Mouse (Mus musculus) induced T-regulatory cell, adult 2 months (primary cell): Measurements from ENCODE around the gene Clic5.

Experiments used
- DNase-seq: peaks from one replicate; pipeline ENCODE4 v3.0.0-alpha.2; 2012; ENCODE audit warnings: low read depth

The Clic5 gene

GRCm38 (mm10) chr17:44188042-44188768 is at the start of gene Clic5:
TSS of gene Clic5 (plus strand) at chr17:44188584.
- peak; percentile 55 for DNase-seq

DNA sequence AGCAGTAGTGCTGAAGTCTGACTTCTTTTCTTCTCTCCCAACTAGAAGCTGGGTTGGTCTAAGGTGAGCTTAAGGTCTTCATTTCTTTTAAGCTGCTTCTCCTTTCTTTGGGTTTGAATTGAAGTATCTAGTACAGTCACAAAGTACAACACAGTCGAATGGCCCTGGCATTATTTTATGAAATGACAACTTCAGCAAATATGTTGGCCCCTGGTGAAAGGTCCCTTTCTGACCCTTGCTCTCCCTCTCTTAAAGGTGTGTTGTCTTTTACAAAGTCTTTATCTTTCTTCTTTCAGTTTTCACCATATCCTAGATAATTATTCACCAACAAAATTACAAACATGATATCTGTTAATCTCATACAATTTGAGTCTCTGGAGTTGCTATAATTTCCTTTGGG is 42.6 kb upstream of the Clic5 start:
- DNase-seq, result no peak

- no peak for DNase-seq
Measured at GRCm38 (mm10) chr17:44148109-44148846, 40.1 kb upstream of the Clic5 start.

GRCm38 (mm10) chr17:44151130-44151529 is 37.3 kb upstream of the Clic5 start:
- DNase-seq, result peak; percentile 46

- DNase-seq, result no peak
Measured at GRCm38 (mm10) chr17:44151889-44152288, 36.5 kb upstream of the Clic5 start.

GRCm38 (mm10) chr17:44153871-44154270 is 34.5 kb upstream of the Clic5 start:
- no peak for DNase-seq

DNA sequence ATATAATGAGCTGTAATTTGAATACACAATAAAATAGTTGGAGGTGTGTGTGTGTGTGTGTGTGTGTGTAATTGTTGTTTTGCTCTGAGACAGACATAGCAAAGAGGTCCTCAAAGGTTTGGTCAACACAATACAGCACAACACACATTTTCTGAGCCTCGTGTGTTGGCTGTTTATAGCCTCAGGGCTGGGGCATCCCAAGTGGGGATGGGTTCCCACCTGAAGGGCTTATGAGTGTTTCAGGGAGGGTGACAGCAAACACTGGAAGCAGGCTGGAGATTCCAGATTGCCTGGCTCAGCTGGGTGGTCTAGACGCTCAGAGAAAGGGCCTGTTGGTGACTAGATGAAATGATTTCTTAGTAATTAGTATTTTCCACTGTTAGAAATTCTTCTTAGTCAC is 33.2 kb upstream of the Clic5 start:
- DNase-seq, result no peak

GRCm38 (mm10) chr17:44158186-44158585 is 30.2 kb upstream of the Clic5 start:
- DNase-seq, result no peak

GRCm38 (mm10) chr17:44160449-44160848 is 27.9 kb upstream of the Clic5 start:
- no peak for DNase-seq

GRCm38 (mm10) chr17:44162514-44162913 is 25.9 kb upstream of the Clic5 start:
- DNase-seq, result no peak

DNA sequence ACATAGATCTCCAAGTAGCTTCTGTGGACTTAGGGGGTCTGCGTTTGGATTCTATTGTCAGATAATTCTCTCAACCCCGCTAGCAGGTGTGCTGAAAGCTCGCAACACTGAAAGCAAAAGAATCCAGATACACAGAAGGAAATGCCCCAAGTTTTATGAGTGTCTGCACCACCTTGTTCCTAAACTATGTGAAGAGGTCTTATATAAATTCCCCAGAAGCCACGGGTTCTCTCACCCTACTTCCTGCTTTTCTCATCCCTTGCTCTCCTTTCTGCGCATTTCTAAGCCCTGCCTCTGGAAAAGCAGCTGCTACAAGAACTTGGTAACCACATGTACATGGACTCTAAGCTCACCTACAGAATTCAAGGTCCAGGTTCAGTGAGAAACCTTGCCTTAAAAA is 25.4 kb upstream of the Clic5 start:
- DNase-seq, result no peak

DNA sequence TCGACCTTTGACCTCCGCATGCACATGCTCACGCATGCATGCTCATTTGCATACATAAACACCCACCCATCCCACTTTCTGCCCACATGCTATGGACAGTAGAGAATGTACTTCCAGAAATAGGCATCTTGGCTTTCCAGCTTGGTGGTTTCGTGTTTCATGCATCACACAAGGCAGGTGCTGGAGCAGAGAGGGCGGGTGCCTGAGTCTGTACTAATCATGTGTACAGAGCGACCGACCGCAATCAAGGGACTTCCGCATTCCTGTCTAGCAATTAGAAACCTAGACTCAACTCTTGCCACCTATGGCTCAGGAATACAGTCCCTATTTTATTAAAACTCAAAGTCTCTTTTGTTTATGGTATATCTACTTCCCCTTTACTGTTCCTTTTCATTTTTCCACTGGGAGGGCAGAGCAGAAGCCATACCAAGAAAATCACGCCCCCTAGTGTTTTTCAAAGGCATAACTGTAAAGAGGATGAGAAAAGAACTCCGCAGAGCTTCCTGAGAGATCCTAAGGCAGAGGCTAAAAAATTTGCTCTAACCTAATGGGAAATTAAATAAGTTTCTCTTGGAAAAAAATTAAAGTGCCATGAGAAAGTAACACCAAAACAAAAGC is 22.5 kb upstream of the Clic5 start:
- DNase-seq, result no peak

GRCm38 (mm10) chr17:44169676-44170075 is 18.7 kb upstream of the Clic5 start:
- DNase-seq, result no peak

DNA sequence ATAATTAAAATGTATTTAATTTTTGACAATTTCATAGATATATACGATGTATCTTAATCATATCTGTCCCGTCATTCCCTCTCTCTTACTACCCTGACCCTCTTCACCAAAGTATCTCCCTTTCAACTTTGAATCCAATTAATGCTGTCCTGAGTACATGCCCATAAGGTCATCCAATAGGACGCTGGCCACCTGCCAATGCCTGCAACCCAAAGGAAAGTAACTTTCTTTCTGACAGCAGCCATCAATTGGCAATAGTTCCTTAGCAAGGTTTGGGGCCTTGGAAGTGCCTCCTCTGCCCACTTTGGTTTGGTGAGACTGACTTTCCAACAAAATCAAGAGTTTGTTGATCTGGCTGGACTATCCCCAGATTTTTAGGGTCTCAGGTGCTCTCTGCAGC is 18.1 kb upstream of the Clic5 start:
- DNase-seq, result no peak

- peak; percentile 10 for DNase-seq
Measured at GRCm38 (mm10) chr17:44171930-44172329, 16.5 kb upstream of the Clic5 start.

GRCm38 (mm10) chr17:44173341-44173740 is 15.0 kb upstream of the Clic5 start:
- DNase-seq, result no peak

DNA sequence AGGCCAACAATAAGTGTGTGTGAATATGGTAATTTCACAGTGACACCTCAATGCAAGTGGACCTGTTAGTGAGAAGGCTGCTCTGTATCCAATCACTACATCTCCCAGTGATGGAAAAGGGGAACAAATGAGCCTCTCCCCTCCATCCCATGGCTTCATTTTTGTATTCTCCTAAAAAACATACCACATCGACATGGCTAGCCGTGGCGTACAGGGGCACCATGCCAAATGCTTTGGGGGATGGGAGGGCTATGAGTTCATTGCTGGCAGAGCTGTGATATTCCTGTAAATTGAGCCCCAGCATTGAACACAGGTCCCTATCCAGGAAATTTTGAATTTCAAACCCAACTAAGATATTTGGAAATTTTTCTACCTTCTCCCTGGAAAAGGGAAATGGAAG is 11.1 kb upstream of the Clic5 start:
- DNase-seq, result no peak

DNA sequence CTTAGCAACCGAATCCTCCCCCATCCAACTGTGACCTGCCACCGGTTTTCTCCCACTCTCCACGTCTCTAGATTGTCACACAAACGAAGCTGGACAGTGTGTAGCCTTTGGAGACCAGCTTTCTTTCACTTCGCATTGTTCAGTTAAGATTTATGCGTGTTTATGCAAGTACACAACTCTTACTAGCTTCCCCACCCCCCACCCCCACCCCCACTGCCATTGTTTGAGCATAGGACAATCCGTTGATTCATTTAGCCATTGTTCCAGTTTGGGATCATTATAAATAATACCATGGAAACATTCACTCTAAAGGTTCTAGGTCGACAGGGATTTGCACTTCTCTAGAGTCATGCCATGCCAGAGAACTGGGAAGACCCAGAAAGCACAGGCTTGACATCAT is 7.0 kb upstream of the Clic5 start:
- no peak for DNase-seq

GRCm38 (mm10) chr17:44186871-44187270 is 1.5 kb upstream of the Clic5 start:
- DNase-seq, result no peak

DNA sequence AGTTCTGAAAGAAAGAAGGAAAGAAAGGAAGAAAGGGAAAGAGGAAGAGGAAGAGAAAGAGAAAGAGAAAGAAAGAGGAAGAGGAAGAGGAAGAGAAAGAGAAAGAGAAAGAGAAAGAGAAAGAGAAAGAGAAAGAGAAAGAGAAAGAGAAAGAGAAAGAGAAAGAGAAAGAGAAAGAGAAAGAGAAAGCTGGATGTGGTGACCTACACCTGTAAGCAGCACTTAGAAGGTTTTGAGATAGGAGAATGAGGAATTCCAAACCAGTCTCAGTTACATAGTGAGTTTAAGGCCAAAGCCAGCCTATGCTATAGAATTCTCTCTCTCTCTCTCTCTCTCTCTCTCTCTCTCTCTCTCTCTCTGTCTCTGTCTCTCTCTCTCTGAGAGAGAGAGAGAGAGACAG is 847 bp upstream of the Clic5 start:
- peak; percentile 43 for DNase-seq

GRCm38 (mm10) chr17:44188769-44189145 is 373 bp downstream of the Clic5 start:
- DNase-seq, result no peak

DNA sequence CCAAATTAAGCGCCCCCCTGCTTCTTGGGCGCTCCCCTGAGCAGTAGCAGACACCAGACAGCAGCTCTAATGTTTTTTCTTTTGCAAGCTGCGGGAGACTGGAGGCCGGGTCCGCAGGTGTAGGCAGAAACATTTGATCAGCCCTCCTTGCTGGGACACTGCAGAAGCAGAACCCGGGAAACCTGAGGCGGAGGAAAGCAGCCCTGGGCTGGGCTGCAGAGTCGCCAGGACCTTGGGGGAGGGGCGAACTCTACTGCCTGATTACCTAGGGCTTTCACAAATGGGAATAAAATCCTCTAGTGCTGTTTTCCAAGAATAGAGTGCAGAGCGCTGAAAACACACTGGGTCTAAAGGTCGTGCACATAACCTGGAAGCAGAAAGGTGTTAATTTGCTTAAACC is 1.3 kb downstream of the Clic5 start:
- DNase-seq, result no peak

GRCm38 (mm10) chr17:44190246-44190645 is 1.9 kb downstream of the Clic5 start:
- DNase-seq, result no peak
